Mouse (Mus musculus) megakaryocyte, embryonic 14.5 days (primary cell): ENCODE measurements around the gene Hacd4.

ENCODE experiments used
- FLI1 ChIP-seq: IDR thresholded peaks from 2 replicates; pipeline ENCODE4 v1.6.1; 2012; ENCODE audit warnings: low read length, inconsistent platforms, mixed read lengths
- GATA1 ChIP-seq: IDR thresholded peaks from 3 replicates; pipeline ENCODE4 v1.6.1; 2012; ENCODE audit warnings: mixed read lengths, low read length, inconsistent platforms, borderline replicate concordance

- TF ChIP-seq GATA1 = no peak
- TF ChIP-seq FLI1 = no peak
These were observed 24.4 kb upstream of the Hacd4 start for GRCm38 (mm10) chr4:88462981-88463646.
